Mouse (Mus musculus) CH12.LX (cell line): ENCODE measurements around the gene Rerg. TPM values are rescaled to one million over a fixed set of nuclear protein-coding genes. Genes with fewer than 3 reads are reported as not detected.

Source experiments
- DNase-seq: peaks from one replicate; pipeline ENCODE4 v3.0.0-alpha.2; 2013; ENCODE audit errors: extremely low read depth
- H3K27ac ChIP-seq: 2 replicates; pipeline ENCODE4 v1.5.1; 2012; ENCODE audit warnings: low read depth, mild to moderate bottlenecking, control low read depth, moderate library complexity; ENCODE audit not compliant: insufficient read depth
- H3K27me3 ChIP-seq: replicated peaks from 2 replicates; pipeline ENCODE3; 2012; ENCODE audit warnings: inconsistent platforms
- H3K36me3 ChIP-seq, 2 experiments: replicated peaks in 1 of 2; 2 replicates each; pipeline versions ENCODE3 to v1.6.1; 2012; ENCODE audit warnings: inconsistent platforms in 1 of 2, low read length in 1 of 2, mild to moderate bottlenecking in 1 of 2, mixed read lengths in 1 of 2, moderate library complexity in 1 of 2; ENCODE audit not compliant: control insufficient read depth in 1 of 2, insufficient read depth in 1 of 2
- H3K4me1 ChIP-seq, 2 experiments: 2 replicates each; pipeline ENCODE4 v1.6.1; 2012; ENCODE audit warnings: inconsistent platforms in 1 of 2, moderate library complexity in 1 of 2; ENCODE audit not compliant: insufficient read depth in 2 of 2, control insufficient read depth in 1 of 2
- H3K4me2 ChIP-seq: 2 replicates; pipeline ENCODE4 v1.6.1; 2012; ENCODE audit warnings: low read depth, mild to moderate bottlenecking, control low read depth; ENCODE audit not compliant: poor library complexity, insufficient read depth, severe bottlenecking
- H3K4me3 ChIP-seq, 3 experiments: fragments of 150-350 bp in 1 of 3; sonication (generic) in 1 of 3; replicated peaks in 1 of 3; 2 replicates each; pipeline versions ENCODE3 to v1.5.1; 2011 to 2012; ENCODE audit warnings: low read depth in 2 of 3, low read length in 2 of 3, mild to moderate bottlenecking in 2 of 3, moderate library complexity in 2 of 3, control low read depth in 1 of 3, improper control_type of control experiment in 1 of 3, inconsistent platforms in 1 of 3, mixed read lengths in 1 of 3; ENCODE audit not compliant: poor library complexity in 1 of 3
- H3K79me2 ChIP-seq: replicated peaks from 2 replicates; pipeline ENCODE4 v1.6.1; 2012; ENCODE audit warnings: mild to moderate bottlenecking, moderate library complexity; ENCODE audit not compliant: control insufficient read depth, poor library complexity, insufficient read depth, severe bottlenecking; ENCODE audit errors: extremely low read depth
- H3K9ac ChIP-seq: 2 replicates; pipeline ENCODE4 v1.6.1; 2012; ENCODE audit warnings: low read depth, mild to moderate bottlenecking, control low read depth, moderate library complexity; ENCODE audit not compliant: insufficient read depth
- H3K9me3 ChIP-seq: replicated peaks from 2 replicates; pipeline ENCODE3; 2012; ENCODE audit warnings: low read length, inconsistent platforms, mixed read lengths
- BHLHE40 ChIP-seq: IDR thresholded peaks from 2 replicates; pipeline ENCODE4 v1.6.1; 2011; ENCODE audit warnings: mild to moderate bottlenecking, low read depth, low read length, improper control_type of control experiment
- CHD1 ChIP-seq: IDR thresholded peaks from 2 replicates; pipeline ENCODE4 v1.6.1; 2012; ENCODE audit warnings: low read depth, low read length, improper control_type of control experiment, inconsistent platforms
- CHD2 ChIP-seq: IDR thresholded peaks from 2 replicates; pipeline ENCODE4 v1.6.1; 2011; ENCODE audit warnings: low read length, improper control_type of control experiment
- EP300 ChIP-seq: IDR thresholded peaks from 2 replicates; pipeline ENCODE4 v1.6.1; 2011; ENCODE audit warnings: low read length, improper control_type of control experiment
- HCFC1 ChIP-seq: IDR thresholded peaks from 2 replicates; pipeline ENCODE4 v1.6.1; 2012; ENCODE audit warnings: low read depth, mild to moderate bottlenecking, inconsistent platforms, low read length, improper control_type of control experiment
- IRF4 ChIP-seq: IDR thresholded peaks from 2 replicates; pipeline ENCODE4 v1.6.1; 2014; ENCODE audit warnings: low read depth, mild to moderate bottlenecking, inconsistent platforms, low read length, improper control_type of control experiment
- MAX ChIP-seq: IDR thresholded peaks from 2 replicates; pipeline ENCODE4 v1.6.1; 2011; ENCODE audit warnings: low read length, improper control_type of control experiment
- MEF2A ChIP-seq: IDR thresholded peaks from 2 replicates; pipeline ENCODE4 v1.6.1; 2014; ENCODE audit warnings: low read depth, mild to moderate bottlenecking, inconsistent platforms, low read length, improper control_type of control experiment, borderline replicate concordance
- MYC ChIP-seq: IDR thresholded peaks from 2 replicates; pipeline ENCODE4 v1.6.1; 2011; ENCODE audit warnings: low read depth, mild to moderate bottlenecking, improper control_type of control experiment, low read length
- NELFE ChIP-seq: IDR thresholded peaks from 2 replicates; pipeline ENCODE4 v1.6.1; 2011; ENCODE audit warnings: low read depth, low read length, improper control_type of control experiment
- NRF1 ChIP-seq: IDR thresholded peaks from 2 replicates; pipeline ENCODE4 v1.6.1; 2014; ENCODE audit warnings: low read depth, mild to moderate bottlenecking, inconsistent platforms, low read length, improper control_type of control experiment, moderate library complexity
- POLR2AphosphoS2 ChIP-seq: IDR thresholded peaks from 2 replicates; pipeline ENCODE4 v1.6.1; 2011; ENCODE audit warnings: low read depth, low read length, improper control_type of control experiment
- RCOR1 ChIP-seq: conservative IDR thresholded peaks from 2 replicates; pipeline ENCODE4 v1.6.1; 2012; ENCODE audit warnings: low read depth, mild to moderate bottlenecking, inconsistent platforms, low read length, improper control_type of control experiment
- SMC3 ChIP-seq: IDR thresholded peaks from 2 replicates; pipeline ENCODE4 v1.6.1; 2011; ENCODE audit warnings: low read depth, low read length, improper control_type of control experiment
- TBP ChIP-seq: conservative IDR thresholded peaks from 2 replicates; pipeline ENCODE4 v1.6.1; 2011; ENCODE audit warnings: low read depth, low read length, improper control_type of control experiment
- TCF12 ChIP-seq: IDR thresholded peaks from 2 replicates; pipeline ENCODE4 v1.6.1; 2014; ENCODE audit warnings: low read depth, mild to moderate bottlenecking, inconsistent platforms, low read length, improper control_type of control experiment
- USF1 ChIP-seq: IDR thresholded peaks from 2 replicates; pipeline ENCODE4 v1.6.1; 2014; ENCODE audit warnings: low read depth, mild to moderate bottlenecking, inconsistent platforms, low read length, improper control_type of control experiment
- ZC3H11A ChIP-seq: IDR thresholded peaks from 2 replicates; pipeline ENCODE4 v1.6.1; 2012; ENCODE audit warnings: low read depth, mild to moderate bottlenecking, inconsistent platforms, low read length, improper control_type of control experiment
- ZKSCAN1 ChIP-seq: IDR thresholded peaks from 2 replicates; pipeline ENCODE4 v1.6.1; 2012; ENCODE audit warnings: low read depth, inconsistent platforms, low read length, improper control_type of control experiment, borderline replicate concordance
- ZMIZ1 ChIP-seq: IDR thresholded peaks from 2 replicates; pipeline ENCODE4 v1.6.1; 2012; ENCODE audit warnings: low read depth, mild to moderate bottlenecking, inconsistent platforms, low read length, improper control_type of control experiment
- dilution Hi-C: fragments of 300-500 bp; cut with MboI; formaldehyde crosslinking; loops from 2 replicates; pipeline ENCODE4 v1.14.3; 2020; ENCODE audit warnings: low sequenced_read_pairs; ENCODE audit not compliant: extremely low pct_unique_long_range_greater_than_20kb, extremely low pct_ligation_motif_present
- in situ Hi-C: fragments of 300-500 bp; cut with MboI; formaldehyde crosslinking; loops from 3 replicates; pipeline ENCODE4 v1.14.3; 2019; ENCODE audit warnings: low sequenced_read_pairs, low pct_ligation_motif_present, low pct_unique_long_range_greater_than_20kb, mixed read lengths
- polyA plus RNA-seq: library from polyadenylated mRNA; unstranded; fragments of >175 nt; gene quantifications from 2 replicates; pipeline ENCODE4 v1.2.1, GENCODE M21; 2012; ENCODE audit warnings: low read depth; ENCODE audit not compliant: insufficient read length
- total RNA-seq, 2 experiments: library from RNA; depleted of rRNA; stranded (reverse); fragments of 300-350 nt in 1 of 2; fragments of >200 nt in 1 of 2; gene quantifications; 2 replicates each; pipeline ENCODE4 v1.2.3; 2012 to 2014

Gene Rerg
- total and polyA plus RNA-seq, 3 experiments = not detected

DNA sequence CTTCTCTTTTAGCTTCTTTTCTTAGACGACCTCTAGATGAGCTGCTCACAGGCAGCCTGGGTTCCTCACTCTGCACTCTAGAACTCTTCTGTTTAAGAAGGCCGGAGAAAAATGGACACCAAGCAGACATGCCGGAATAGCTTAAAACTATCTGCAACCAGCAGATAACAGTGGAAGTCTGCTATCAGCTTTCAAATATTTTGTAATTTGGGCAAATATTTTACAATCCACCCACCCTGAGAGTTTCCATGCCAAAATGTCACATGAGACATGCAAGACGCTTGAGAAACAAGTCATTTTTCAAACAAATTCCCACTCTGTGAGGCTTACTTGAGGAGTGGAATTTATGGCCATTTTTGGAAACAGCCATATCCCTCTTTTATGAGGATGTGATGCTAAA lies 65.0 kb downstream of the Rerg start:
- in situ Hi-C loops = no loop called here
- dilution Hi-C loops = no loop called here
- no peak for DNase-seq

GRCm38 (mm10) chr6:137102662-137103179 lies 67.6 kb downstream of the Rerg start:
- Histone ChIP-seq H3K27me3 (no peaks in the 10 kb centered on the region), H3K9ac (no peak overlapping the region; the same call in 1 of the 2 replicates), H3K4me1 (peaks cover 0 to 5% of the 10 kb centered on the region in 2 experiments; a peak in 2 of 4 replicates), H3K4me2 (peak overlapping the region; percentile 56; the same call in 1 of the 2 replicates), H3K36me3 (no peaks in the 10 kb centered on the region), H3K9me3 (no peaks in the 10 kb centered on the region)
- in situ Hi-C loops (no loop called here), dilution Hi-C loops (no loop called here)
- TF ChIP-seq BHLHE40 (no peak), ZC3H11A (no peak), RCOR1 (no peak), IRF4 (no peak), NRF1 (no peak), MEF2A (no peak), MYC (no peak), POLR2AphosphoS2 (no peak), CHD2 (no peak), SMC3 (no peak), ZKSCAN1 (no peak)
- TF ChIP-seq, all 38 proteins: peak for 0
- Histone ChIP-seq H3K27ac (no peak overlapping the region), H3K79me2 (no peaks in the 10 kb centered on the region), H3K4me3 (no peak overlapping the region)
- DNase-seq = peak; percentile 38

More for the DNA sequence above, 65.0 kb downstream of the Rerg start:
- TF ChIP-seq NELFE (no peak), EP300 (no peak), HCFC1 (no peak), MAX (no peak), ZMIZ1 (no peak), TBP (no peak), SMC3 (no peak), CHD1 (no peak), TCF12 (no peak), USF1 (no peak), IRF4 (no peak)
- no peak overlapping the region for H3K4me3 ChIP-seq
- no peaks in the 10 kb centered on the region for H3K27me3 ChIP-seq
- H3K9me3 ChIP-seq = no peaks in the 10 kb centered on the region
- no peak overlapping the region for H3K4me2 ChIP-seq
- H3K79me2 ChIP-seq = no peaks in the 10 kb centered on the region
- peaks cover 0 to 5% of the 10 kb centered on the region in 2 experiments; a peak in 2 of 4 replicates for H3K4me1 ChIP-seq
- no peak overlapping the region for H3K27ac ChIP-seq
- no peaks in the 10 kb centered on the region for H3K36me3 ChIP-seq
- H3K9ac ChIP-seq = no peak overlapping the region
